Mouse (Mus musculus): ENCODE measurements around the gene 1700034J05Rik. TPM values are rescaled to one million over a fixed set of nuclear protein-coding genes. Genes with fewer than 3 reads are reported as not detected.

Gene 1700034J05Rik
- polyA plus RNA-seq, 1 experiment from 2014 or later, result not detected

GRCm38 (mm10) chr6:146910801-146911200 is 43.4 kb downstream of the 1700034J05Rik start:
- H3K4me1 ChIP-seq (replicated peaks), result peaks cover 18% of the 10 kb centered on the region
- no peak overlapping the region for H3K27ac ChIP-seq (replicated peaks)
- H3K27me3 ChIP-seq, result no peaks in the 10 kb centered on the region
- H3K9ac ChIP-seq, result no peak overlapping the region
- ATAC-seq (ENCODE audit: low read depth), result no peak
- no peaks in the 10 kb centered on the region for H3K9me3 ChIP-seq
- no peak overlapping the region for H3K4me3 ChIP-seq
- no peaks in the 10 kb centered on the region for H3K36me3 ChIP-seq
- H3K4me2 ChIP-seq, result no peak overlapping the region
- 85% methylated on average over 2 of the region's 2 CpGs for whole genome bisulfite sequencing

- no peaks in the 10 kb centered on the region for H3K36me3 ChIP-seq
- WGBS, result 76% methylated on average over 5 of the region's 5 CpGs
These were observed 44.3 kb downstream of the 1700034J05Rik start for GRCm38 (mm10) chr6:146909725-146910489.

GRCm38 (mm10) chr6:146908801-146909200 is 45.4 kb downstream of the 1700034J05Rik start:
- Histone ChIP-seq H3K27me3 (no peaks in the 10 kb centered on the region), H3K36me3 (no peaks in the 10 kb centered on the region), H3K9ac (no peak overlapping the region), H3K9me3 (no peaks in the 10 kb centered on the region), H3K4me3 (no peak overlapping the region), H3K4me1 (replicated peaks) (peaks cover 16% of the 10 kb centered on the region), H3K4me2 (no peak overlapping the region), H3K27ac (replicated peaks) (no peak overlapping the region)
- 74% methylated on average over 2 of the region's 2 CpGs for WGBS
- no peak for ATAC-seq (ENCODE audit: low read depth)

More at GRCm38 (mm10) chr6:146909725-146910489, 44.3 kb downstream of the 1700034J05Rik start:
- Histone ChIP-seq H3K9me3 (no peaks in the 10 kb centered on the region), H3K4me3 (no peak overlapping the region), H3K27me3 (no peaks in the 10 kb centered on the region), H3K9ac (no peak overlapping the region), H3K4me2 (no peak overlapping the region), H3K27ac (replicated peaks) (no peak overlapping the region), H3K4me1 (replicated peaks) (peaks cover 19% of the 10 kb centered on the region)
- no peak for ATAC-seq (ENCODE audit: low read depth)

- H3K4me3 ChIP-seq, result no peak overlapping the region
- no peaks in the 10 kb centered on the region for H3K9me3 ChIP-seq
- H3K4me2 ChIP-seq, result no peak overlapping the region
- no peaks in the 10 kb centered on the region for H3K27me3 ChIP-seq
- no peak for ATAC-seq (ENCODE audit: low read depth)
- 95% methylated on average over 1 of the region's 1 CpGs for WGBS
- no peak overlapping the region for H3K9ac ChIP-seq
- peaks cover 8% of the 10 kb centered on the region for H3K4me1 ChIP-seq (replicated peaks)
- H3K27ac ChIP-seq (replicated peaks), result no peak overlapping the region
- no peaks in the 10 kb centered on the region for H3K36me3 ChIP-seq
These were observed 46.4 kb downstream of the 1700034J05Rik start for GRCm38 (mm10) chr6:146907795-146908190.

GRCm38 (mm10) chr6:146907061-146907794 is 47.0 kb downstream of the 1700034J05Rik start:
- ATAC-seq (ENCODE audit: low read depth), result no peak
- no peaks in the 10 kb centered on the region for H3K27me3 ChIP-seq
- no peaks in the 10 kb centered on the region for H3K36me3 ChIP-seq
- H3K27ac ChIP-seq (replicated peaks), result no peak overlapping the region
- H3K4me2 ChIP-seq, result no peak overlapping the region
- H3K4me3 ChIP-seq, result no peak overlapping the region
- 0 out of 2 replicates have a peak, but pooled peaks cover 4% of the 10 kb centered on the region for H3K4me1 ChIP-seq (replicated peaks)
- WGBS, result 78% methylated on average over 5 of the region's 5 CpGs
- no peak overlapping the region for H3K9ac ChIP-seq
- H3K9me3 ChIP-seq, result no peaks in the 10 kb centered on the region

- H3K36me3 ChIP-seq, result no peaks in the 10 kb centered on the region
- 79% methylated on average over 3 of the region's 3 CpGs for WGBS
- H3K9me3 ChIP-seq, result peaks cover 5% of the 10 kb centered on the region; the same call in 1 of the 2 replicates
- H3K4me1 ChIP-seq (replicated peaks), result 0 out of 2 replicates have a peak, but pooled peaks cover 4% of the 10 kb centered on the region
- H3K4me3 ChIP-seq, result no peak overlapping the region
- H3K4me2 ChIP-seq, result no peak overlapping the region
- no peak for ATAC-seq (ENCODE audit: low read depth)
- no peak overlapping the region for H3K27ac ChIP-seq (replicated peaks)
- H3K9ac ChIP-seq, result no peak overlapping the region
- H3K27me3 ChIP-seq, result no peaks in the 10 kb centered on the region
These were observed 48.0 kb downstream of the 1700034J05Rik start for GRCm38 (mm10) chr6:146906000-146906786.

GRCm38 (mm10) chr6:146904707-146905106 is 49.5 kb downstream of the 1700034J05Rik start:
- Histone ChIP-seq H3K4me3 (no peak overlapping the region), H3K27ac (replicated peaks) (no peak overlapping the region), H3K4me2 (no peak overlapping the region), H3K27me3 (0 out of 2 replicates have a peak, but pooled peaks cover 3% of the 10 kb centered on the region), H3K9me3 (peaks cover 5% of the 10 kb centered on the region; the same call in 1 of the 2 replicates), H3K9ac (no peak overlapping the region), H3K36me3 (no peaks in the 10 kb centered on the region), H3K4me1 (replicated peaks) (0 out of 2 replicates have a peak, but pooled peaks cover 4% of the 10 kb centered on the region)
- 90% methylated on average over 3 of the region's 3 CpGs for WGBS
- no peak for ATAC-seq (ENCODE audit: low read depth)

- H3K9me3 ChIP-seq, result peaks cover 5% of the 10 kb centered on the region; the same call in 1 of the 2 replicates
- no peak for ATAC-seq (ENCODE audit: low read depth)
- H3K4me1 ChIP-seq (replicated peaks), result 0 out of 2 replicates have a peak, but pooled peaks cover 4% of the 10 kb centered on the region
- 0 out of 2 replicates have a peak, but pooled peaks cover 5% of the 10 kb centered on the region for H3K27me3 ChIP-seq
- 67% methylated on average over 2 of the region's 2 CpGs for WGBS
- no peak overlapping the region for H3K4me3 ChIP-seq
- H3K36me3 ChIP-seq, result no peaks in the 10 kb centered on the region
- H3K27ac ChIP-seq (replicated peaks), result no peak overlapping the region
- no peak overlapping the region for H3K9ac ChIP-seq
- no peak overlapping the region for H3K4me2 ChIP-seq
These were observed 50.6 kb downstream of the 1700034J05Rik start for GRCm38 (mm10) chr6:146903632-146904031.

GRCm38 (mm10) chr6:146901929-146902328 is 52.3 kb downstream of the 1700034J05Rik start:
- no peaks in the 10 kb centered on the region for H3K36me3 ChIP-seq
- H3K4me2 ChIP-seq, result no peak overlapping the region
- no peak overlapping the region for H3K4me3 ChIP-seq
- H3K27ac ChIP-seq (replicated peaks), result no peak overlapping the region
- peaks cover 5% of the 10 kb centered on the region; the same call in 1 of the 2 replicates for H3K9me3 ChIP-seq
- 0 out of 2 replicates have a peak, but pooled peaks cover 4% of the 10 kb centered on the region for H3K4me1 ChIP-seq (replicated peaks)
- no peak overlapping the region for H3K9ac ChIP-seq
- H3K27me3 ChIP-seq, result peaks cover 11% of the 10 kb centered on the region
- no peak for ATAC-seq (ENCODE audit: low read depth)
- WGBS, result 95% methylated on average over 4 of the region's 4 CpGs

Data from neural tube, embryonic 13.5 days (tissue).